Mouse (Mus musculus): ENCODE results near the gene Dixdc1.

The Dixdc1 gene

DNA sequence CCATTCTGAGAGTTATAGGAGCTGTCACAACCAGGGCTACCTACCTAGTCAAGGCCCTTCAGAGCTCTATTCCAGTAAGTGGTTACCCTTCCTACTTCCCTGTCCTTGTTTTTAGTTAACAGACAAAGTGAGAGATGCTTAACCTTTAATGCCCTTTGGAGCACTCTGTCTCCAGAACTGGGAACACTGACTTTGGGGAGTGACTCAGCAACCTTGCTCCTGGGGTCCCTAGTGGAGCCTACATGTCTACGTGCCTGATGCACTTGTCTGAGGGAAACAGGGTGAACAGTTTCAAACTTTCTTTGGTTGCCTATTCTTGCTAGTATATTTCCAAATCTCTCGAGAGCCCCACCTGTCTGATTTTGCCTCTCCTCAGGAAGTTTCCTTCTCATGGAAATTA, 3.4 kb upstream of the Dixdc1 start:
- DNase-seq: no peak

DNA sequence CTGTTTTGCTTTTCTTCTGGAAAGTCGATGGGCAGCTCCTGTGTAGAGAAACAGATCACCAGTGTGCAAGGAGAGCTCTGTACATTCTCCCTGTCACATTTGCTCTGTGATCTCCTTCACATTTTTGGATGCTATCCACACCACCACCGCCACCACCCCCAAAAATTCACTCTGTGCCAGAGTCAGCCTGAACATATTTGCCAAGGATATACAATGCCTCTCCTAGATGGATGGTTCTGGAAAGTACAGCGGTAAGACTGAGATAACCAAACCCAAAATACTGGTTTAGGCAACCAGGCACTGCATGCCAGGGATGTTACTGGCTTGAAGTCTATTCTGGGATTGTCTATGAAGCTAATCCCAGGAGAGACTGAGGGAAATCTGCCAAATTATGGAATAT, 2.9 kb upstream of the Dixdc1 start:
- no peak for DNase-seq

DNA sequence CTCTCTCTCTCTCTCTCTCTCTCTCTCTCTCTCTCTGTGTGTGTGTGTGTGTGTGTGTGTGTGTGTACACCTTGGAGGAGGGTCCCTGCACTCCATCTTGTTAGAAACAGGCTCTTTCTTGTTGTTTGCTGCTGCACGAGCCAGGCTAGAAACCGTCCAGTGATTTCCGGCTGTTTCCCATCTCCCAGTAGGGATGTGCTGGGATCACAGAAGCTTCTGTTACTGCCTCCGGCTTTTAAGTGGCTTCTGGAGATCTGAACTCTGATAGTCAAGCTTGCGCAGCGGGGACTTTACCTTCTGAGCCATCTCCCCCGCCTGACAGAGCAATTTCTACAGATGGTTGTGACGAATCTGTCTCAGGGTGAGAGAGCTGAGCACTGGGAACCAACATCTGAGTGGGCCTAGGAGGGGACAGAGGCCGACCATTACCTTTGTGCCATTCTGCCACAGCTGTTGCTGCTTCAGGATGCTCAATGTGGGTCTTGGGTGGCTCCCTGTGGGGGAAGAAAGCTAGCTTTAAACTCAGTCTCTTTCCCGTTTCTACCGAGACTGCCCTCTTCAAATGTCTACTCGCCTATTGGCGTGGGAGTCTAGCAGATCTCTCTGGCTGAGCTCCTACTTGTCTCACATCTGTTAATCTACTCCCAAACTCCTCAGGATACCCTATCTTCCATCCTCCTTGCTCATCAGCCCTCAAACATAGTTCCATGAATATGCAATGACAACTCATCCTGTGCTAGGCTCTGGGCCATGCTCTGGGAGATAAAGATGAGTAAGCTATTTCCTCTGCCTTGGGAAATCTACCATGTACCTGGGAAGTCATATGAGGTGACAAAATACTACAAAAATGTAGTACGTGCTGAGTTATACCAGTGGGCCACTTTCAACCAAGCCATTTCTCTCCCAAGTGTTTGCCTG, 1.8 kb upstream of the Dixdc1 start:
- DNase-seq: no peak

DNA sequence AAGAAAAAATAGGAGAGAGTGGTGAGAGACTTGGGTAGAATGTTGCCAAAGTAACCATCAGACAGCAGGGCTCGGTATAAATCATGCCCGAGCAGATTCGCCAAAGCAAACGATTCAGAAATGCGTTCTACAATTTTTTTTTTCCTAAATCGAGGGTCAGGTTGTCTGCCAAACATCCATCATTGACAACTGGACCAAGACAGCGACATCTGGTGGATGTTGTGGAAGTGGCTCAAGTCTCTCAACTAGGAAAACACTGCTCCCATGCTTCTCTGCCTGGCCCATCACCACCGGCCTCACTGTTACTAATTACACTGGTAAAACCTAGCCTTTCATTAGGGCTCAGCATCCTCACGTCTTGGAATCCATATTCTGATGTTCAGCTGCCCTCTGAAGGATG, 4.3 kb downstream of the Dixdc1 start:
- no peak for DNase-seq

DNA sequence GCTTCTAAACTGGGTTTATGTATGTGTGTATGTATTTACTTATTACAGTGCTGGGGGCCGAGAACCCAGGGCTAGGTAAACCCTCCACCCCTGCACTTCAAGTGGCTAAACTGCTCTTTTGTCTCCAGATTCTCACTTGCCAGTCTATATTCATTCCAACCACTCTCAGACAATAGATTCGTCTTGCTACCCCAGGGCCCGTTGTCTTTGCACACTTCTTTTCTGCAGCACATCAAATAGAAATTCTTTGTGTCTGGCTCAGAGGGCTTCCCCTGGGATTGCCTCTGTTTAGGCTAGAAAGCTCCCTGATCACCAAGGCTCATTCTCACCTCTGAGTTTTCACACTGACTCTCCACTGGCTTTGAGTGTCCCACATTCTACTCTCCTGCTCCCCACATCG, 6.8 kb downstream of the Dixdc1 start:
- DNase-seq: no peak

DNA sequence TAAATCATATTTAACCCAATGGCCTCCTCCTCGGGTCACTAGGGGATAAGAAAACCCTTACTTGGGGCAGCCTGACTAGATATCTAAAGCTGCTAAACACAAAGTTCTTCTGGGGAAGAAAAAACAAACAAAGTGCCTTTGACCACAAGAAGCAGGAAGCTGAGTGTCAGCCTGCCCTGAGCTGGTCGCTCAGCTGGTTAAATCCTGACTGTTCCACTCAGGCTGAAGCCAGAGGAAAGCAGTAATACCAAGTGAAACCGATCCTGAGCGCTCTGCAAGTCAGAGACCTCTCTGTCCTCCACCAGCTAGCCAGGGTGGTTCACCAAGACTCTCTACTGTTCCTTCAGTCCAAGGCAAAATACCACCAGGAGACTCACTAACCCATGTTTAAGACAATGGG, 9.7 kb downstream of the Dixdc1 start:
- no peak for DNase-seq

DNA sequence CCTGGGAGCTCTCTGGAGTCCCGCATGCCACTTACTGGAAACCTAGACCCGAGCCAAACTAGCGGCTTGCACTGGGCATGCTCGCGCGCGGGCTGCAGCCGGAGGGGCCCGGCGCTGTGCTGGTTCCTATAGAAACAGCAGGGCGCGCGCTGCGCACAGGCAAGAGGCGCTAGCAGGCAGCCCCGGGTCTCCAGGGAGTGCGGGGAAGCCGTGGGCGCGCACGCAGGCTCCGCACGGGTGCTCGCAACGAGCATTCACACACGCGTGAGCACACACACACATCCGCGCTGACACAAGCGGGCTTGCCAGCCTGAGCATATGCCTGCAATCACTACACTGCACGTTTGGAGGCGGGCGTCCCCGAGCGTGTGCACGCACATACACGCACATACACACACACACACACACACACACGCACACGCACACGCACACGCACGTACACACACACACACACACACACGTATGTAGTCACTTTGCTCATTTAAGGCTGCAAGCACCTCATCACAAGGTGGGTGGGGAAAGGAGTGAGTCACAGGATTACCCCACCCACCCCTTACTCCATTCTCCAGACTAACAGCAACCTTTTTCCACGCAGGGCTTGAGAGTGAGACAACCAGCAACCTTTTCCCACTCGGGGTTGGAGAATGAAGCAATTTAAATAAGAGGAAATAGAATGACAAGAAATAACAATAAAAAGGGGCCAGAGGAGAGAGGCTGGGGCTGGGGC, 11.2 kb downstream of the Dixdc1 start:
- peak; percentile 90 for DNase-seq

DNA sequence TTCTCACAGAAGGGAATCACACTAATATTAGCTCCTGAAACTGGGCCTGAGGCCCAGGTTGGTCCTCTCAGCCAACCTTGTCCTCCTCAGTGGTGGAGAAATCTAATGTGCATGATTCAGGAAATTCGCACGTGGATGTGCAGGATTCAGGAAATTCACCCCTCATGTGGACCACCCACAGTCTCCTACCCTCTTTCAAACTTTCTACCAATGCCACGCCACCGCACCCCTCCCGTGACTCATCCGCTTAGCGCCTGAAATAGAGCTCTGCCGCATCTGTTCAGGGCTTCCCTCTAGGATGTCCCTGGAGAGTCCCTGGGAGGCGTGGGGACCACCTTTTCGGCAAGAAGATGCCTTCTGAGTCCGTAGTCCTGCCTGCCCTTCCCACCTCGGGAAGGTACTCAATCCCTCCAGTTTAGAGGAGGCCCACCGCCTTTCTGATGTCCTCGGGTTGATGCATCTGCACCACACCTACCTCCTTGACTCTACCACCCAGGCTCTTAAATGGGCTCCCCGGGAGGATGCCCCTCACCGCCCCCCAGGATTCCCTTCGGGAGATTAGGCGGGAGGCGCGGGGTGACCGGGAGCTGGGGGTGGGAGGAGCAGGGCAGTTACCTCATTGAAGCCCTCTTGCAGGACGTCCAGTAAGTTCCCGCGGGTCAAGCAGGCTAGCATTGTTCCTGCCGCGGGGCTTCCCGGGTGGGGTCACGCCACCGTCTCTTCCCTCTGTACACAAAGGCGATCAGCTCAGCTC, 12.0 kb downstream of the Dixdc1 start:
- peak; percentile 33 for DNase-seq

DNA sequence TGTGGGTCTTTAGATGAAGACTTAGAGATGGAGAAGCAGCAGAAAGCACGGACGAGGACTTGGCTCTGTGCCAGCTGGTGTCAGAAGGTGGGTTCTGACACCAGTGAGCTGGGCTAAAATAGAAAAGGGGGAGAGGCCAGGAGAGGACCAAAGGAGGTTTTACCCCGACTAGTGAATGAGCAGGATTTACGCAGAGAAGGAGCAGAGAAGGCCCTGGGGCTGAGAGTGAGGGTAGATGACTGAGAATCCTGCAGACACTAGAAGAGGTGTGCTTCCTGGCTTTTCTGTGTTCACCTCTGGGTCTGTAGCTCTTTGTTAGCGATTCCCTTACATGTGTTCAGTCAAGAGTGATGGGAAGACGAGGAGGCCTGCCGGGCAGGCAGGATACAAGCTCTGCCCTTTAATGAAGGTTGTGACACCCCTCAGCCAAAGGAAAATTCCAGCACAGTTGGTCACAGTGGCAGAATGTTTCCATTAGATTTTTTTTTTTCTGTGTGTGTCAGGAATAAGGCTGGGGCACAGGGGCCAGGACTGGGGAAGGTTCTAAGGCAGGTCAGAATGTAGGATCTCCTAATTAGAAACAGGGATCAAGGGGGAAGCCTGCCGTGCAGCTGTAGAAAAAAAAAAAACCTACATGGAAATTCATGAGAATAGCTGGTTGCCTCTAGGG, 13.3 kb downstream of the Dixdc1 start:
- DNase-seq: no peak

DNA sequence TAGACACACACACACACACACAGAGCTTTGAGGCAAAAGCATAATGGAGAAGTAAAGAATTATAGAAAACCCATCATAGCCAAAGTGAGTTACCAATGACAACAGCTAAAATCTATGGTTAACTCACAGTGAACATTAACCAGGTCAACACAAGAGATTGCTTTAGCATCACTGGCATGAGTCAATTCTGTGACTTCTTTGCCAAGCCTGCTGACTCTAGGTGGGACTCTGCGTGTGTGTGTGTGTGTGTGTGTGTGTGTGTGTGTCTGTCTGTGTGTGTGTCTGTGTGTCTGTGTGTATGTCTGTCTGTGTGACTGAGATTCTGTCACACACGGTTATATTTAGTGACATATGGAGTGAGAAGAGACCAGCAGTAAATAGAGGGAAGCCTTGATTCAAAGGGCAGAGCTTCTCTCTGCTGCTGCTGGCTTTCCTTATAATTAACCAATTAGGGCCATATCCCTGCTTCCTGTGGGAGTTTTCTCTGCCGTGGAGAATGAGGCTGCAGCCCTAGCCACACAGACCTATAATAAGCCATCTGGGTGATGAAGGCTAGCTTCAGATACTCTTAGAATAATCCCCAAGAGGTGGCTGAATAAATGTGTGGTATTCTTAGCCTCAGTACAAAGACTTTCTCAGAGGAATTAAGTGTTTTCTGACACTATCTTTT, 14.5 kb downstream of the Dixdc1 start:
- DNase-seq: no peak

DNA sequence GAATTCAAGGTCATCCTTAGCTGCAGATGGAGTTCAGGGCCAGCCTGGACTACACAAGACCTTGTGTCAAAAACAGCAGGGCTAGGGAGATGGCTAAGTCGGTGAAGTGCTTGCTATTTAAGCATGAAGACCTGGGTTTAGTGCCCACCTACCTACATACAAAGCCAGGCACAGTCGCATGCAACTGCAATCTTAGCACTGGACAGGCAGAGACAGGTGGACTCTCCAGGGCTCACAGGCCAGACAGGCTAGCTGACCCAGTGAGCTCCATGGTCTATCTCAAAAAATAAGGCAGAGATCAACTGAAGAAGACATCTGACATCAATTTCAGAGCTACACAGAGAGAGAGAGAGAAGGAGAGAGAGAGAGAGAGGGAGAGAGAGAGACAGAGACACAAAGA, 15.2 kb downstream of the Dixdc1 start:
- no peak for DNase-seq

DNA sequence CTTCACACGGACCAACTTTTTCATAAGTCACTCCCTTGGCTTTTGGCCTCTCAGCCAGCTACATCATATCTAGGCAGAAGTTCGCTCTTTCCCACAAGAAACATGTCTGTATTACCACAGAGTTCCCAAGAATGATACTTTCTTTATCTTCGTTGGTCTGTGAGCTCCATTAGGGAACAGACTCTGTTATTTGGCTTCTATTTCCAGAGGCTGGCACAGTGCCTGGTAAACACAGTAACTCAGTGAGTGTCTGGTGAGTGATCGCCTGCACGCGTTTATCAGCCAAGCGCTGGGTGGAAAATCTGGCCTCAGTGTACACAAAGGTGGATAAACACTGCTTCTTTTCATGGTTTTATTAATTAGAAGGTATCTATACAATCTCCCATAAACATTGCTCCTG, 15.9 kb downstream of the Dixdc1 start:
- peak; percentile 72 for DNase-seq

DNA sequence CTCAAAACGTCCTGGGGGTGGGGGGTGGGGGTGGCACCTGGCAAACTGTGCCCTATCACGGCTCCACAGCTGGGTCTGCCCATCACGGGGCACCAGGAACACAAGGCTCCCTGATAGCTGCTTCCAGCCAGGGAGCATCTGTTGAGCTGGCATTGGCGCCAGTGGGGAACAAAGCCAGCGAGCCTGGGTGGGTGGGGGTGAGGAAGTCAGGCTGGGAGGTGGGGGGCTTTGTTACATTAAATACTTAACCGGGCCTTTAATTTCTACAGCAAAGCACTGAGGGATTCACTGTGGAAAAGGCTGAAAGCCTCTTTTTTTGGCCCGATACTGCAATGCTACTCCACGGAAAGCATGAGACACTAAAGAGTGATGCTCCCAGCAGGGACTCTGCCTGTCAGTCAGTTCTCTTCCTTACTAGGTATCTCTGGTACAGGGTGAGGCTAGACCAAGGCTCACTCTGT, 16.8 kb downstream of the Dixdc1 start:
- DNase-seq: no peak

DNA sequence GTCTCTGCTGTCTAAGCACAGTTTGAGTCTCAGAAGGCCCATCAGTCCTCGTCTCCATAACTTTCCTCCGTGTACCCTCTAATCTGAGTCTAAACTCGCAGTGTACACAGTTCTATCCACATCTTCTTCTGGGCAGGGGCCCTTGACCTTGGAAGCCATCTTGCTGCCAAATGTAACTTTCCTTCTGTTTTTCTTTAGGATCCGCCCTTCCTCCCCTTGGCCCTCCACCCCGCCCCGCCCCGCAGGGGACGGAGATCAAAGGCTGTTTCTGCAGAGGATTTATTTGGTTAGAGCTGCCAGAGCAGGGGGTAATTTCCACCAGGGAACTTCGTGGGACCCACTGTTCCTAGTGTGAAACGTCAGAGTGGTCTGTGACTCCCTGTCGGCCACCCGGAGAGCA, 18.3 kb downstream of the Dixdc1 start:
- no peak for DNase-seq

DNA sequence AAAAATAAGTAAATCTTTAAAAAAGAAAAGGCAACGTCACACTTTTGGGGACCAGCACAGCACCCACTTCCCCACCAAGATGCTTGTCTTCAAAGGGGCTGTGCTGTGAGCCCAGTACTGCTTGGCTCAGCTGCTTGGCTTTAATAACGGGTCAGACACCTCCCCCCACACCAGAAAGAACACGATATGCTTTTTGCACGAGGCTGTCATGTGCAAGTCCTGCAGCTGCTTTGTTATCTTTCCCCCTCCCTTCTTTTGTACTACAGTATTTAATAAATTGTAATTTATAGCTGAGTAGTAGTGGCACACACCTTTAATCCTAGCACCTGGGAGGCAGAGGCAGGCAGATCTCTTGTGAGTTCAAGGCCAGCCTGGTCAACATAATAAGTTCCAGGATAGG, 20.4 kb downstream of the Dixdc1 start:
- no peak for DNase-seq

DNA sequence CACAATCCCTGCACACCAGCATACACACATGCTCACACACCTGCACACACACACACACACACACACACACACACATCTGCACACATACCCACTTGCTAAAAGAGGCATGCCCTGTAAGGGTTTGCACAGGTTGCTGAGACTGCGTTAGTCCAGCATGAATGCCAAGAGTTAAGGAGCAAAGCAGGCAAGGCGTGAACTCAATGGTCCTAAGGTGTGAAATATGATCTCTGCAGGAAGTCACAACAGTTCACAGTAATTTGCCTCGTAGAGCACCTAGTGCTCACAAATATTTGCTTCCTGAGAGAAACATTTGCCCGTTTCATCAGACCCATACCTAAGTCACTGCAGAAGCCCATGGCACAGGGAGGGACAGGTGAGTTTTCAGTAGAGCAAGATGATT, 25.1 kb downstream of the Dixdc1 start:
- no peak for DNase-seq

DNA sequence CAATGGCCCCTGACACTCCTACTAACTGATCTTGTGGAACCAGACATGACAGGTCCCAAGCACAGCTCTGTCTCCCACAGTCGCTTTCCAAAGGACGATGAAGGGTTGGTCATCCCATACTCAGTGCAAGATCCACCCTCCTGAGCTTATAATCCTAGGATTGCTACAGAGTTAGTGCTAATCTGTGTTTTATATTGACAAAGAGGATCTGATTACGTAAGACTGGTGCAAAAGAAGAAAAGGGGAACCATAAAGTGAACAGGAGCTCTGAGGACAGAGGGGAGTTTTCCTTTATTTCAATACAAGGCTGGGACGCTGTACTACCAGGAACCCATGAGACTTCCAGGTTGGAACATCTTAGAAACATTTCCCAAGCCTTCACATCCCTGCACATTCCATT, 28.0 kb downstream of the Dixdc1 start:
- DNase-seq: no peak

DNA sequence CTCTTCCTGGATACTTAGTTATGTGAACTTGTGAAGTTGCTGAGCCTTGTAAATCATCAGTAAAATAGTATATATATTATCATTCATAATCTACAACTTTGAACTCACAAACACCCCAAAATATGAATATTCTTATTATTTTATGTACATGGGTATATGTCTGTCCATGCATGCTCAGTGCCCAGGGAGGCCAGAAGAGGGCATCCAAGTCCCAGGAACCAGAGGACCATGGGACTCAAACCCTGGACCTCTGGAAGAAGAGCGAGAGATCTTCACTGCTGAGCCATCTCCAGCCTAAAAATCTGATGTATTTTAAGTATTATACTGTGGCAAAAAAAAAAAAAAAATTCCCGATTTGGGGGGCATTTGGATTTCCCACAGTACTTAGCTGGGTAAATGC, 30.2 kb downstream of the Dixdc1 start:
- peak; percentile 29 for DNase-seq

DNA sequence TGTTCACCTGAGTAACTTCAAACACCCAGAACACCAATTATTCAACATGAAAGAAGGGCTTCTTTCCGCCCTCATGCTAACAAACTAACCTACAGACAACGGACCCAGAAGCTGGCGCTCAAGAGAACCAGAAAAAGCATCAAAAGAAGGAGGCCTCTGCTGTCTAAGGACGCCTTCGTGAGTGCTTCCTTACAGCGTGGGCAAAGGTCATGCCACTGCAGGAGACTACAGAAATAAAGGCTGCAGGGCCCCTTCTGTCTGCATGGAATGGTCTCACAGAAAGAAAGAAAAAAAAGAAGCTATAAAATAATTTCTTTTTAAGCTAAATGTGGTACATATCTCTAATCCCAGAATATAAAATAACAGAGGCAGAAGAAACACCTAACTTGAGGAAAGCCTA, 34.4 kb downstream of the Dixdc1 start:
- DNase-seq: no peak

DNA sequence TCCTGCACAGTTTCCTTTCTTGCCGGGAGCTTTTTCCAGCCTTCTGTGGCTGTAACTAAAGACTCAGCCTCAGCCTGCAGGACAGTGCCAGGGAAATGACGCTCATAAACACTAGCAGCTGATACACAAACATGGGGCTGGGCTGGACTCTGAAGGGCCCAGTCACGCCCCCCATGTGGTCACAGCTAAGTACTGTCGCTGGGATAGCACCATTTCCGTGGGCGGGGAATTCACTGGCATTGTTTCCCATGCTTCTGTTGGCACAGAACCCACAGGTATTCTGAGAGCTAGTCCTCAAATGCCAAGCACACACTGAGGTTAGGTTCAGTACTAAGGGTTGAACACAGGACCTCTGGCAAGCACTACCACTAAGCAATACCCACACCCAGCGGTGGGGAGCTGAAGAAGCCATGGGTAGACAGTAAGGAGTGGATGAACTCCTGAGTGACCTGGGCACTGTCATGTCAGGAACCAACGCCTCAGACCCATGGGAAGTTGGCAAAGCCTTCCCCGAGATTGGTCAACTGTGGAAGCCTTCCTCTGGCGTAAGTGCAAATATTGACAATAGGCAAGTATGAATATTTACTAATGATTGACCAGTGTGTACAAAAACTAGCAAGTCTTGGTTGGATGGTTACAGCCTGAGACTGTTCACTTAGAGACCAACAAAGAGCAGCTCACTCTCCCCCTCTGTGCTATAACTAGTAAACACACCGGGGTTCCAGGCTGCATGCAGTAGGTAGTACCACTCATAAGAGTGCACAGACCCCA, 38.2 kb downstream of the Dixdc1 start:
- DNase-seq: no peak
